Mouse (Mus musculus): ENCODE measurements around the gene Lrrc4. TPM values are rescaled to one million over a fixed set of nuclear protein-coding genes. Genes with fewer than 3 reads are reported as not detected.

The Lrrc4 gene
- polyA plus RNA-seq, 1 experiment from 2014 or later = 0.65 TPM

DNA sequence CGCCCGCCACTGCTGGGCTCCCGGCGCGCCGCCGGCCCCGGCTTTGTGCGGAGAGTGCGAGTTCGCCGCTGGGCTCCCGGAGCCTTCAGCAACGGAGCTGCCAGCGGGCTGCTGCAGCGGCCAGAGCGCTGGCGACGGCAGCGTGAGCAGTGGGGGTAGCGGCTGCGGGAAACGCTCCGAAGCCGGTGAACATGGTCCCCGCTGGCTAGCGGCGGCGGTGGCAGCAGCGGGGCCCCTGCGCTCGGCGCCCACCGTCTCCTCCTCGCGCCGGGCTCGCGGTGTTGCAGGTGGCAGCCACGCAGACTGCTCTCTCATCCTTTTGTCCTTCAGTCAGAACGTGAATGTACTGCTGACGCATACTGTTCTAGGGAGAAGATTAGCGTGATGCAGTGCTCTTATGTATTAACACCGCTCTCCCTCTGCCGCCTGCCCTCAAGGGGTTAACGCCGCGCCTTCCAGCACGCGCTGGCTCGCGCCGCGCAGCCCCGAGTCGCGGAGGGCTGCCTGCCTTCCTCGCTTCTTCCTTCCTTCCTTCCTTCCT lies 1.3 kb upstream of the Lrrc4 start:
- H3K9me3 ChIP-seq (ENCODE audit: control insufficient read depth, low read length) = no peaks in the 10 kb centered on the region
- H3K27me3 ChIP-seq (replicated peaks; ENCODE audit: control insufficient read depth, insufficient read depth, low read length) = peaks cover 14% of the 10 kb centered on the region; the same call in 1 of the 2 replicates
- peak overlapping the region; percentile 79 for H3K9ac ChIP-seq (ENCODE audit: low read depth, low read length)
- H3K4me1 ChIP-seq (ENCODE audit: control insufficient read depth, insufficient read depth, low read length) = peaks cover 10% of the 10 kb centered on the region
- H3K27ac ChIP-seq (ENCODE audit: low read length) = peak overlapping the region; percentile 70
- under 1% methylated on average over 58 of the region's 58 CpGs for WGBS
- ATAC-seq = peak; percentile 58
- H3K4me3 ChIP-seq (ENCODE audit: low read length) = peak overlapping the region; percentile 70
- H3K36me3 ChIP-seq (ENCODE audit: control insufficient read depth, insufficient read depth, low read length) = no peaks in the 10 kb centered on the region
- H3K4me2 ChIP-seq (ENCODE audit: low read depth, low read length) = peak overlapping the region; percentile 100

DNA sequence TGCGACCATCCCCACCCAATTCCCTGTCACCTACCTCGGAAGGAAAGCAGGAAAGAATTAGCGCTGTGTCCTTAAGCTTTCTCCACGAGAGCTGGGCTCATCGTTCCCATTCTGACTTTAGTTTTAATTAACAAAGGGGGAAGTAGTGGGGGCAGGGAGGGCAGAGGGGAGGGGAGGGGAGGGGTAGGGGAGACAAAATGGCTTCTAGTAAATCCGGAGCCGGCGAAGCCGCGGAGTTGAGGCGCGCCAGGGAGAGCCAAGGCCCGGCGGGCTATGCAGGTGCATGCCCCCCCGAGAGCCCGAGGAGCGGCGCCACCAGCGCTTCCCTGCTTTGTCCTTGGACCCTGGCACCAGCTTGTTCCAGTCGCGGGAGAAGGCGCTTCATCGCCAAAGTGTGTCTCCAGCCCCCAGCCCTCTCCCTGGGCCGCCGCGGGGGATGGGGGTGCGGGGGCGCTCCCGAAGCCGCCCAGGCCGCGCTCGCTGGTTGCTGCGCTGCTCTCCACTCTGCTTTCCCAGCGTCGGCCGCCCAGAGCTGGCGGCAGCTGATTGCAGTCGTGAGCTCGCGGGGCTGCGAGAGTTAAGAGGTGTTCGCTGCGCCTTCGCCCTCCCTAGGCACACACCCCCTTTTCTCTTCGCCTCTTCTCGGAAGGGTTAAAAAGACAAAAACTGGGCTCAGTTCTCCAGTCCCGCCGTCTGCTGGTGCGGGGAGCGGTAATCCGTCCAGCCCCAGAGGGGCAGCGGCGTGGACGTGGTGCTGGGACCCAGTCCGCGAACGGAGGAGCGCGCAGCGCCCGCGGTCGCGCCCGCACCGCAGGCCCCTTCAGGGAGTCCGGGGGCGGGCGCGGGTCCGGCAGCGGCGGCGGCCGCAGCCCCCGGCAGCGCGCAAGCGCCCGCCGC lies 555 bp upstream of the Lrrc4 start:
- WGBS = under 1% methylated on average over 73 of the region's 82 CpGs
- Histone ChIP-seq H3K36me3 (ENCODE audit: control insufficient read depth, insufficient read depth, low read length) (no peaks in the 10 kb centered on the region), H3K4me1 (ENCODE audit: control insufficient read depth, insufficient read depth, low read length) (peaks cover 10% of the 10 kb centered on the region), H3K9ac (ENCODE audit: low read depth, low read length) (peak overlapping the region; percentile 79), H3K4me2 (ENCODE audit: low read depth, low read length) (peak overlapping the region; percentile 100), H3K27ac (ENCODE audit: low read length) (peak overlapping the region; percentile 70; the same call in 1 of the 2 replicates), H3K27me3 (replicated peaks; ENCODE audit: control insufficient read depth, insufficient read depth, low read length) (peaks cover 14% of the 10 kb centered on the region; the same call in 1 of the 2 replicates), H3K9me3 (ENCODE audit: control insufficient read depth, low read length) (no peaks in the 10 kb centered on the region), H3K4me3 (ENCODE audit: low read length) (peak overlapping the region; percentile 70)
- peak; percentile 32 for ATAC-seq

DNA sequence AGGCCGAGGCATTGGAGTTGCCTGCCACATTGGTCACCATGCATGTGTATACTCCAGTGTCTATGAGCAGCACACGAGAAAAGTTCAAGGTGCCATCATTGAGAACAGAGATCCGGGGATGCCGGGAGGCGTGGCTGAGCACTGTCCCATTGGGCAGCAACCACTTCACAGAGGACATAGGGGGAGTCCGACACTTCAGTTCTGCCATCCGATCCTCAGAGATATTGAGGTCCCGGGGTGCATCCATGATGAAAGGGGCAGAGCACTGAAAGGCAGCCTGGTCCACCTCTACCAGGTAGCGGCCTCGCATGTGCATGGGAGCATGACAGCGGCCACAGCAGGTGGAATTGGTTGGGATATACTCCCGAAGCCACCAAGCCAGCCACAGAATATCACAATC lies 1.2 kb downstream of the Lrrc4 start:
- Histone ChIP-seq H3K4me2 (ENCODE audit: low read depth, low read length) (no peak overlapping the region), H3K4me1 (ENCODE audit: control insufficient read depth, insufficient read depth, low read length) (peaks cover 12% of the 10 kb centered on the region), H3K9me3 (ENCODE audit: control insufficient read depth, low read length) (no peaks in the 10 kb centered on the region), H3K9ac (ENCODE audit: low read depth, low read length) (no peak overlapping the region), H3K4me3 (ENCODE audit: low read length) (no peak overlapping the region), H3K27ac (ENCODE audit: low read length) (no peak overlapping the region), H3K27me3 (replicated peaks; ENCODE audit: control insufficient read depth, insufficient read depth, low read length) (peaks cover 14% of the 10 kb centered on the region; the same call in 1 of the 2 replicates), H3K36me3 (ENCODE audit: control insufficient read depth, insufficient read depth, low read length) (no peaks in the 10 kb centered on the region)
- ATAC-seq = no peak
- WGBS = 89% methylated on average over 12 of the region's 12 CpGs

DNA sequence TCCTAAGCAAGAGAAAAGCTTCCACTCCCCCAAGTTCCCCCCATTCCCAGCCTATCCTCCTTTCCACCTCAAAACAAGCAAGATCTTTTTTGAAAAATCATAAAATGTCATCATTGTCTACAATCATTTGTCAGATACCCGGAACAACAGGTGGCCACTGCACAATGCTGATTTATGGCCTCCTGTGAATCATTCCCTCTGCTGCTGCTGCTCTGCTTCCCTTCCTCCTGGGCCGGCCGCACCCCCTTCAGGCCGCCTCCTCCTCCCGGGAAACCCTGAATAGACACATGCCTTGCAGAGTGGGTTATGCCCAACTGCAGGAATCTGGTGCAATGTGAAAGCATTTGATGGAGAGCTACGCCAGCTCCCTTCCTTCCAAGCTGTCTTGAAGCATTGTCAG lies 3.0 kb downstream of the Lrrc4 start:
- peak; percentile 47 for ATAC-seq
- WGBS = 30% methylated on average over 6 of the region's 6 CpGs
- H3K4me1 ChIP-seq (ENCODE audit: control insufficient read depth, insufficient read depth, low read length) = peaks cover 10% of the 10 kb centered on the region
- H3K27ac ChIP-seq (ENCODE audit: low read length) = no peak overlapping the region
- no peaks in the 10 kb centered on the region for H3K9me3 ChIP-seq (ENCODE audit: control insufficient read depth, low read length)
- H3K4me2 ChIP-seq (ENCODE audit: low read depth, low read length) = no peak overlapping the region
- no peak overlapping the region for H3K9ac ChIP-seq (ENCODE audit: low read depth, low read length)
- no peak overlapping the region for H3K4me3 ChIP-seq (ENCODE audit: low read length)
- no peaks in the 10 kb centered on the region for H3K36me3 ChIP-seq (ENCODE audit: control insufficient read depth, insufficient read depth, low read length)
- H3K27me3 ChIP-seq (replicated peaks; ENCODE audit: control insufficient read depth, insufficient read depth, low read length) = peaks cover 14% of the 10 kb centered on the region; the same call in 1 of the 2 replicates

DNA sequence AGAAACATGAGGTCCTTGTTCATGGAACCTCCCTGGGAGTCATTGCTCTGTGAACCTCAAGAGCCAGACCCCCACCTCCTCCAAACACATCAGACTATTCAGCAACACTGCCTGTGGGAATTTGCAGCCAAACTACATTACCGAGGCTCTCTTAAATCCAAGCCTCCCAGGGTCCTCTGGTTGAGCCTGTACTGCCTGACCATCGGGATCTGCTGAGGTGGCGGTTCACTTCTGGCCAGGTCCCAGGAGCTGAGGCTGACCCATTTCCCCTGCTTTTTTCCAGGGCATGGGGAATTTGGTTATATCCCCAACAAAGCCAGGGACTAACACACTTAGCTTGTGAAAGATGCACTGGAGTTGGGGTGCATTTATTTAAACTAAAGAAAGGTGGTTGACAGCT lies 4.0 kb downstream of the Lrrc4 start:
- H3K27ac ChIP-seq (ENCODE audit: low read length) = no peak overlapping the region
- H3K27me3 ChIP-seq (replicated peaks; ENCODE audit: control insufficient read depth, insufficient read depth, low read length) = peaks cover 14% of the 10 kb centered on the region; the same call in 1 of the 2 replicates
- no peaks in the 10 kb centered on the region for H3K9me3 ChIP-seq (ENCODE audit: control insufficient read depth, low read length)
- no peak overlapping the region for H3K4me2 ChIP-seq (ENCODE audit: low read depth, low read length)
- H3K4me1 ChIP-seq (ENCODE audit: control insufficient read depth, insufficient read depth, low read length) = peaks cover 7% of the 10 kb centered on the region
- no peak overlapping the region for H3K9ac ChIP-seq (ENCODE audit: low read depth, low read length)
- ATAC-seq = no peak
- WGBS = 58% methylated on average over 3 of the region's 3 CpGs
- H3K4me3 ChIP-seq (ENCODE audit: low read length) = no peak overlapping the region
- no peaks in the 10 kb centered on the region for H3K36me3 ChIP-seq (ENCODE audit: control insufficient read depth, insufficient read depth, low read length)

DNA sequence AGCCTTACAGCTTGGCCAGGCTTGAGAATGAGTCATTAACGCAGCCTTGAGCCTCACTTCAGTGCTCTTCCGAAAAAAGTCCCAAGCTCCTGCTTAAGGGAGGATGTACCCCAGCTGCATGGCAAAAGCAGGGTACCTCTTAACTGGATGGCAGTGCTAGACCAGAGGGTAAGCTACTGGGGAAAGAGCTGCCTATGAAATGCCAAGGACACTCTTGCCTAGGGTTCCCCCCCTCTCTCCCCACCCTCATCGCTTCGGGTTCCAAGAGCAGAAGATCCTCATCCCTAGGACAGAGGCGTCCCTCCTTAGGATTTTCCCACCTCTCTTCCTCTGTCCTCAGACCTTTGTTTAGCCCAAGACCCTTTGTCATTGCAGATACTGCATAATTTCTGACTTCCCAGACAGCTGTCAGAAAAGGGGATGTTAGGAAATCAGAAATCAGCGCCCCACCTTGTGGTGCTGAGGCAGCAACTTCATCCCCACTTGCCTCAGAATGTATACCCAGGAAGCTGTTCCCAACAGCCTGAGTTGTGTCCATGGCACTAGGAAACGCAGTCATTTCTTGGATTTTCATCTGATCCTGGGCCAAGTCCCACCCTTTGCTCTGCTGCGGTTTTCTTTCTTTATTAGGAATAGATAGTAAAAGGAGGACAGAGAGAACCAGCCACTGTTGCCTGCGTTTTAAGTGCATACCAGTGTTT lies 4.7 kb downstream of the Lrrc4 start:
- no peak for ATAC-seq
- Histone ChIP-seq H3K36me3 (ENCODE audit: control insufficient read depth, insufficient read depth, low read length) (no peaks in the 10 kb centered on the region), H3K9me3 (ENCODE audit: control insufficient read depth, low read length) (no peaks in the 10 kb centered on the region), H3K4me2 (ENCODE audit: low read depth, low read length) (no peak overlapping the region), H3K4me1 (ENCODE audit: control insufficient read depth, insufficient read depth, low read length) (peaks cover 3% of the 10 kb centered on the region), H3K4me3 (ENCODE audit: low read length) (no peak overlapping the region), H3K27ac (ENCODE audit: low read length) (no peak overlapping the region), H3K27me3 (replicated peaks; ENCODE audit: control insufficient read depth, insufficient read depth, low read length) (peaks cover 14% of the 10 kb centered on the region; the same call in 1 of the 2 replicates), H3K9ac (ENCODE audit: low read depth, low read length) (no peak overlapping the region)
- WGBS = 62% methylated on average over 9 of the region's 9 CpGs

DNA sequence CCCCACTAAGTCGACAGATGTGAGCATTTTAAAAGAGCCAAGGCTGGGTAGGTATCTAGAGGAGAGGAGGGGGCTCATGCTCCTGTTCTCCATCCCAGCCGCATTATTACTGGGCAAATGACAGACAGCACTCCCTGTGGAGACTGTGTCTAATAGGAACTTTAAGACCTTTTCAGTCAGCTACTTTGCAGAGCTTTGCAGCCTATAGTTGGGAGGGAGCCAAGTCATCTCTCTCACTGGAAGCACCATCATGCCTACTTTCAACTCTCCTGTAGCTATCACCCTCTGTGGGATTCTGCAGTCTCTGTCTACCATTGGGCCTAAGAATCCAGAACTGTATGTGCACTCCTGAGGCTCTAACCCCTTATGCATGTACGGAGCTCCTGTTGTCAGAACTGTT lies 5.7 kb downstream of the Lrrc4 start:
- H3K9ac ChIP-seq (ENCODE audit: low read depth, low read length) = no peak overlapping the region
- no peaks in the 10 kb centered on the region for H3K9me3 ChIP-seq (ENCODE audit: control insufficient read depth, low read length)
- no peak overlapping the region for H3K4me3 ChIP-seq (ENCODE audit: low read length)
- no peak for ATAC-seq
- no peaks in the 10 kb centered on the region for H3K36me3 ChIP-seq (ENCODE audit: control insufficient read depth, insufficient read depth, low read length)
- H3K27ac ChIP-seq (ENCODE audit: low read length) = no peak overlapping the region
- no peak overlapping the region for H3K4me2 ChIP-seq (ENCODE audit: low read depth, low read length)
- H3K27me3 ChIP-seq (replicated peaks; ENCODE audit: control insufficient read depth, insufficient read depth, low read length) = peaks cover 7% of the 10 kb centered on the region; the same call in 1 of the 2 replicates
- peaks cover 3% of the 10 kb centered on the region; the same call in 1 of the 2 replicates for H3K4me1 ChIP-seq (ENCODE audit: control insufficient read depth, insufficient read depth, low read length)
- 79% methylated on average over 3 of the region's 3 CpGs for WGBS

DNA sequence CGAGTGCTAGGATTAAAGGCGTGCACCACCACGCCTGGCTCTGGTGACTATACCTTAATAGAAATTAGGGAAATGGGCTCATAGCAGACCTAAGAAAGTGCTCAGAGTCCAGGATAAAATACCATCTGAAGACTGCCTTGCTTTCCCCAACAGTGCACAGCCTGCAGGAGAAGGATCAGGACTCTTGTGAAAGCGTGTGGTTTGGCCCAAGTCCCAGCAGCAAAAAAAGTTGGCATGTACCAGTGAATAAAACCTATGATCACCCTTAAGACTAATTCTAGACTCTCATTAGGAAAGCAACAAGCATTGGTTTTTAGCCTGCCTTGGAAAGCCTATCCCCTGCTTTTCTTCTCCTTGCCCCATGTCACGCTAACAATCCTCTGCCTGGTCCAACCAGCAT lies 7.7 kb downstream of the Lrrc4 start:
- no peak overlapping the region for H3K4me3 ChIP-seq (ENCODE audit: low read length)
- H3K36me3 ChIP-seq (ENCODE audit: control insufficient read depth, insufficient read depth, low read length) = no peaks in the 10 kb centered on the region
- no peak overlapping the region for H3K9ac ChIP-seq (ENCODE audit: low read depth, low read length)
- ATAC-seq = no peak
- no peaks in the 10 kb centered on the region for H3K27me3 ChIP-seq (replicated peaks; ENCODE audit: control insufficient read depth, insufficient read depth, low read length)
- H3K4me2 ChIP-seq (ENCODE audit: low read depth, low read length) = no peak overlapping the region
- H3K4me1 ChIP-seq (ENCODE audit: control insufficient read depth, insufficient read depth, low read length) = peaks cover 5% of the 10 kb centered on the region; the same call in 1 of the 2 replicates
- H3K9me3 ChIP-seq (ENCODE audit: control insufficient read depth, low read length) = no peaks in the 10 kb centered on the region
- H3K27ac ChIP-seq (ENCODE audit: low read length) = no peak overlapping the region
- 92% methylated on average over 5 of the region's 5 CpGs for WGBS

DNA sequence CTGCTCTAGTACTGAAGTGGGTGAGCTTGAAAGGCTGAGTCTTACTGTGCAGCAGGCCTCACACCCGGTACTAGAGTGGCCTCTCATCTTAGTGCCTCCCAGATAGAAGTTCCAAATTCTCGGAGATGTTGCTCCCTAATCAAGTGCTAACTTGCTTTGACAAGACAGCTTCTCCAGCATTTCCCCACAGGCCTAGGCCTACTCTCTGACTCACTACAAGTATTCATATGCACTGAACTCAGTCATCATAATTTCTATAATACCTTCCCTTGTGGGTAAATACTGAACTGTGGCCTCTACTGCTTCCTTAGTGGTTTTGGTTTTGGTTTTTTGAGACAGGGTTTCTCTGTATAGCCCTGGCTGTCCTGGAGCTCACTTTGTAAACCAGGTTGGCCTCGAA lies 8.2 kb downstream of the Lrrc4 start:
- WGBS = 87% methylated on average over 3 of the region's 3 CpGs
- H3K4me2 ChIP-seq (ENCODE audit: low read depth, low read length) = no peak overlapping the region
- H3K4me3 ChIP-seq (ENCODE audit: low read length) = no peak overlapping the region
- no peaks in the 10 kb centered on the region for H3K36me3 ChIP-seq (ENCODE audit: control insufficient read depth, insufficient read depth, low read length)
- peaks cover 5% of the 10 kb centered on the region; the same call in 1 of the 2 replicates for H3K4me1 ChIP-seq (ENCODE audit: control insufficient read depth, insufficient read depth, low read length)
- H3K27me3 ChIP-seq (replicated peaks; ENCODE audit: control insufficient read depth, insufficient read depth, low read length) = no peaks in the 10 kb centered on the region
- ATAC-seq = no peak
- H3K9ac ChIP-seq (ENCODE audit: low read depth, low read length) = no peak overlapping the region
- H3K9me3 ChIP-seq (ENCODE audit: control insufficient read depth, low read length) = no peaks in the 10 kb centered on the region
- H3K27ac ChIP-seq (ENCODE audit: low read length) = no peak overlapping the region

Measured in intestine, embryonic 16.5 days (tissue).